Mouse (Mus musculus): ENCODE data around the gene Map6.

Map6 gene

GRCm38 (mm10) chr7:99358371-99358770 lies 91.1 kb downstream of the Map6 start:
- DNase-seq: no peak

GRCm38 (mm10) chr7:99360021-99360802 lies 93.0 kb downstream of the Map6 start:
- DNase-seq: peak; percentile 89

GRCm38 (mm10) chr7:99360803-99361414 lies 93.7 kb downstream of the Map6 start:
- no peak for DNase-seq

DNA sequence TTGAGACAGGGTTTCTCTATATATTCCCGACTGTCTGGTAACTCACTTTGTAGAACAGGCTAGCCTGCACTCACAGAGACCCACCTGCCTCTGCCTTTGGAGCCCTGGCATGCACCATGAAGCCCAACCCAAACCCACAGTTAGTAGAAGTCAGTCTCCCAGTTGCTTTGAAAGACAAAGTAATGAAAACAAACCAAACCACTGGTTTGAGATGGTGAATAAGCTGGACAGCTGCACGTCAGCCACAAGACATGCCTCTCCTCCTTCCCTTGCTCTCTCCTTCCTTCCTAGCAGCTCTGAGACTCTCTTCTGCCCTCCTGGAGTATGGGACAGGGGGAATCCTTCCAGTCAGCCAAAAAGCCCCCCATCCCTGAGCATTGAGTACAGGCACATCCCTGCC lies 94.9 kb downstream of the Map6 start:
- DNase-seq: no peak

GRCm38 (mm10) chr7:99365069-99365468 lies 97.8 kb downstream of the Map6 start:
- DNase-seq: peak; percentile 87

DNA sequence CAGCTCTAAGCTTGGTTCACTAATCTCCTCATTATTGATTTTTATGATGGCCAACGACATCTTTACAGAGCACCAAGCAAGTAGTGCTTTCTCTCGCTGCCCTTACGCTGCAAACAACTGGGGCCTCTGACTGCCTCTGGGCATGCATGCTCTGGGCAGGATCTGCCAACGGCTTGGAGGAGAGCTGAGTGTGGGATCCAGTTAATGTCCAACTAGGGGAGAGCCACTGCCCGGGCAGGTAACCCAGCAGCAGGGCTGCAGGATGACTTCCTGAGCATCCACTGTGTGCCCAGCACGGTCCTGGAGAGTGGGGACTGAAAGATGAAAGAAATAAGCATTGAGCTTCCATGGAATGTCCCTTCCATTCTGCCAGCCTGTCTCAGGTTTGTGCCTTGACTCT lies 99.5 kb downstream of the Map6 start:
- DNase-seq: no peak

DNA sequence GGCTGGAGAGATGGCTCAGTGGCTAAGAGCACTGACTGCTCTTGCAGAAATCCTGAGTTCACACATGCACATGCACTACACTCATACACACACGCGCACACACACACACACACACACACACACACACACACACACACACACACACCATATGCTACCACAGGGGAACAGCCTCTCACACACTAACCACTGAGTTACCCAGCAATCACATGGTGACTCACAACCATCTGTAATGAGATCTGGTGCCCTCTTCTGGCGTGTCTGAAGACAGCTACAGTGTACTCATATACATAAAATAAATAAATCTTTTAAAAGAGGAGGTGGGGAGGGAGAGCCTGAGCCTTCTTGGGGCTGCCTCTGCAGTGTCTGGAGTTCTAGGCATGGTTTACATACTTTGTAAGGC lies 107.1 kb downstream of the Map6 start:
- peak; percentile 58 for DNase-seq

- DNase-seq: peak; percentile 65
Measured at GRCm38 (mm10) chr7:99375455-99375854, 108.2 kb downstream of the Map6 start.

DNA sequence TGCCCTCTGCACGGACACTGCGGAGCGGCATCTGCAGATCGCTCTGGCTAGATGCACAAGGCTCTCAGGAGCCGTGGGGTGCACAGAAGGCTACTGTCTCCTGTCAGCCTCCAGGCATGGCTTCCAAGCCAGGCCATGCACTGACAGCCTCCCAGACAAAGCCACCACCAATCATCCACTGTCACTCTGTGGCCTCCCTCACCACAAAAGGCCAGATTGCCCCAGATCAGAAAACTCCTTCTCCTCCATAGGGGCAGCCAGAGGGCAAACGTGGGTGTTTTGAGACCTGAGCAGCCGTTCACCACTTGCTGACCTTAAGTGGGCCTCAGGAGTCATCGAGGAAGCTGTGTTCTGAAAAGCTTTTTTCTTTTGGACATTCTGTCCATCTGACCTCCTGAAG lies 111.6 kb downstream of the Map6 start:
- no peak for DNase-seq

DNA sequence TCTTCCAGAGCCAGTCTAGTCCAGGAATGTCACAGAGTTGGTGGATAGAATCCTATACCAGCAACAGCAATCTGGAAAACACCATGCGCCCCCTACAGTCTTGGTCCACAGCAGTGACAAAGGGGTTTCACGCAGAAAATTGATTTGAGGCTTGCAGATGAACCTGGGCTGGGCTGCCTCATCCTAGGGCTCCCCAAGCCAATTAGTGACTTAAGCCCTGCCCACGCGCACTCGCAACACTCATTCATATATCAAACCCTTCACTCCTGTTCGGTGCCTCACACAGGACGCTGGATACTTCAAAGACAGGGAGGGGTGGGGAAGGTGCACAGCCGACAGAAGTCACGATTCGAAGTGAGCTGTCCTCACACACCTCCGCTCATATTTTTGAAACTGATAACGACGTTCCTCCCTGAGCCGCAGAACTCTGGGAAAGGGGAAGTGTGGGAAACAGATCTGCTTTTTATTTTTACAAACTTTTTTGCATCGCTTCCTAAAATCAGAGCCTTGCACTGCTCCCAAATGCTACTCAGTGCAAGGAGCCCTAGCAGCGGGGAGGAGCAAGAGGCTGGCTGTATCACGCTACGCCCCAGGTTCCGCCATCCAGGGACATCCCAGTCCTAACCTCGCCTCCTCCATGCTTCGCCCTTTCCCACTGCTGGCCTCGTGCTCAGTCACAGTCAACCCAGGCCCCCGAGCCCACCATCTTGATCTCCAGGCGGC lies 113.4 kb downstream of the Map6 start:
- peak; percentile 83 for DNase-seq

- DNase-seq: peak; percentile 99
Measured at GRCm38 (mm10) chr7:99381214-99382087, 114.2 kb downstream of the Map6 start, which contains the start of gene Gdpd5. Gene Gdpd5, plus strand, starts transcription at chr7:99381414.

DNA sequence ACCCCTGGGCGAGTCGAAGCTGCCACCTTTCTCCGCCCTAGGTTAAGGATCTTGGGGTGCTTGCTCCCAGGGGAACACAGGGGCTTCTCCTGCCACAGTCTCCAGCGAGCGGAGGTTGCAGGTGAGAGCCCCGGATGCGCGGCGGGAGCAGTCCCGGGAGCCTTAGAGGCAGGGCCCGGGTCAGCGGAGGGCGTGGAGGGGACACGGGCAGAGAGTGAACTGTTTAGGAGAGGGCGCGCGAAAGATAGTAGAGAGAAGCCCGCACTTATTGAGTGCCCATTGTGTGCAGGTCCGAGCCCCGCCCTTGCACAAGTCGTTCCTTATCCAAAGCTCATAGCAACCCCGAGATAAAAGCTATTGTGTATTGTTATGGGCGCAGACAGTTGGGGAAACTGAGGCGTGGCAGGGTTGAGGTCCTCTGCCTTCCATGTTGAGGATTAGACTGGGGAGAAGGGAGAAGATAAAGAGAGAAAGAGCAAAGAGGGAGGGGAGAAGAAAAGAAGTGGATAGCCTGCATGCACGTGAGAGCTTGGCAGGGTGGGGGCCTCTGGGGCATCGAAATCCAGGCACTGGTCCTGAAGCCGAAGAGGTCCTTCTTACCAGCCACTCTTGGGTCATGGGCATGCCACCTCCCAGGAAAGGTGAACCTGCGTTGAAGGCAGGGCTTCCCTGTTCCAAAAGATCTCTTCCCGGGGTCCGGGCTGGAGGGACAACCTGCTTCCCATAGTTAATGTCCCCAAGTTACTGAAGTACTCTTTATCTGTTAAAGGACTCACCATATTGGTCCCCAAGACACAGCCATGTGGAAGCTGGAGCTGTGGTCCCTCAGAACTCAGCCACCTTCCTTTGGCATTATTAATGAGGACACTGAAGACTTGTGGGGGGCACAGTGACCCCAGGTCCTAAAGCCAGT lies 115.1 kb downstream of the Map6 start:
- no peak for DNase-seq

- DNase-seq: no peak
Measured at GRCm38 (mm10) chr7:99383246-99383645, 116.0 kb downstream of the Map6 start.

GRCm38 (mm10) chr7:99384101-99384611 lies 116.9 kb downstream of the Map6 start:
- DNase-seq: peak; percentile 53

DNA sequence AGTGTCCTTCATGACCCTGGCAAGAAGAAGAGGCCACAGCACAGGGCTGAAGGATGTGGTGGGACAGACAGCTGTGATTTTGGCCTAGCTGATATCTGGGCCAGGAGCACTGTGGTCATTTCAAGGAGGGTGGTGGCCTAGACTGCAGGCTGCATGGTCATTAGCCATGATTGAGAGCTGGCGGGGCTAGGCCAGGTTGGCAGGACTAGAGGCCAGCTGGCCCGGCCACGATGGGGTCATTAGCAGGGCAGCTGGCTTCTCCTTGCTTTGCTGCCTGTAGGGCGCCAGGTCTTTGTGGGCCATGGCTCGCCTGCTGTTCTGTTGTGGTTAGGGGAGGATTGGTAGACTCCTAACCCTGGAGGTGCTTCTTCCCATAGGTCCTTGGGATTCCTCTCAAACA lies 118.8 kb downstream of the Map6 start:
- DNase-seq: peak; percentile 68
